Mouse (Mus musculus): Measurements from ENCODE around the gene Adap1.
"Not testable (repeated sequence)": the region's sequence is repeated elsewhere in the genome, so short reads cannot be mapped to it uniquely, and the experiment has no call there.

The Adap1 gene

DNA sequence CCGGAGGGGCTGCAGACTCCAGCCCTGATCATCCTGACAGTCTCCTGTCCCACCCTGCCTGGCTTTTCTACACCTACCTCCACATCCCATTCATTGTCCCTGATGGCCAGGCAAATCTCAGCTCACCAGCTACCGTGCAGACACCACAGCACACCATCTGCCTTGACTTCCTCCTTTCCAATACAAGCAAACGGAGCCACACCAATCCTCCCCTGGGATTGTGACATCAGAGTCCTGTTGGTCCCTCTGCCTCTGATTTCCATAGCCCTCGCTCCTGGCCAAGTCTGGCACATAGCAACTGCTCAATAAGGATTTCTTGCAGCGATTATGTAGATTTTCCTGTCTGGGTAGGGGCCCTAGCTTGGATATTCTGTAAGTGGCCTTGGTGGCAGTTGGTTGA lies 25.7 kb upstream of the Adap1 start, which contains the start of gene Cox19:
Gene Cox19, minus strand, starts transcription at position 285 of the 400 bp plus-strand sequence.
- no peak for DNase-seq (ENCODE audit: low spot score in 2 of 2)

DNA sequence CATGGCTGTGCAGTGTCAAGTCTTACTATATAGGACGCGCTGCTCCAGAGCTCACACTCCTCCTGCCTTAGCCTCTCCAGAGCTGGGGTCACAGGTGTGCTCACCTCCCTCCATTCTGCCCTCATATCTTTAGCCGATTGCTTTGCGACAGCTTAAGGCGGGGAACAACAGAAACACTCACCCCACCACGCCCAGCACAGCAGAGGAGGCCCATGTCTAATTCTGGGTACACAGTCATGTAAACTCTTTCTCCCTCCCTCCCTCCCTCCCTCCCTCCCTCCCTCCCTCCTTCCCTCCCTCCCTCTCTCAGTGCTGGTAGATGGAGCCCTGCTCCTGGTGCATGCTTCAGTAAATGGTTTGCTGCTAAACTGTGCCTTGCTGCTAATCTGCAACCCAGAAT lies 24.3 kb upstream of the Adap1 start:
- no peak for DNase-seq (ENCODE audit: low spot score in 2 of 2)

DNA sequence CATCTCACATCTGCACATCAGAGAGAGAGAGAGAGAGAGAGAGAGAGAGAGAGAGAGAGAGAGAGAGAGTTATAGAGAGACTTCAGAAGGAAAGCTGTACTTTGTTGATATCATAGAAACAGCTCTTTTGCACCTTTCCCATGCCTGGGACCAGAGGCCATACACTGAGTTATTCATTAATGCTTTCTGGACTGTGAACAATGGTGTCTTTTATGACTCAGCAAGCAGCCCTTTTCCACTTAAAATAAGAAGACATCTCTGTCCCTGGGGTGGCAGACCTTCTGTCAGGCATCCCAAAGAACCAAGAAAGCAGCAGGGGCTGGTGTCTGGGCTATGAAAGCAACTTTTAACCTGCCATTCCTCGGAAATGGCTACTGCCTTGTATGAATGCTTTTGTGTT lies 21.8 kb upstream of the Adap1 start:
- DNase-seq (ENCODE audit: low spot score in 2 of 2): no peak

DNA sequence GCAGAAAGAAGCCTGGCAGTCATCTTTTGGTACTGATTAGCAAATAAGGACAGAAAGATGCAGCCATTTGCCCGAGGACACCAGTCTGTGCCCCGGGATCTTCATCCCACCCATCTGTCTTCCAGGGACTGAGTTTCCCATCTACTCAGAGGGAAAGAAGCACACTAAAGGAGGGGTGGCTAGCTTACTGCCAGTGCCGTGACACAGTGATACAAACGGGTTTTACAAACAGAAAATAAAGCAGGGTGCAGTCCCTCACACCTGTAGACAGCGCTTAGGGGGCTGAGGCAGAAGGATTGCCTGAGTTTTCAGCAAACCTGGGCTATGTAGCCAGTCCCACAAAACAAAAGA lies 19.9 kb upstream of the Adap1 start:
- no peak for DNase-seq (ENCODE audit: low spot score in 2 of 2)

DNA sequence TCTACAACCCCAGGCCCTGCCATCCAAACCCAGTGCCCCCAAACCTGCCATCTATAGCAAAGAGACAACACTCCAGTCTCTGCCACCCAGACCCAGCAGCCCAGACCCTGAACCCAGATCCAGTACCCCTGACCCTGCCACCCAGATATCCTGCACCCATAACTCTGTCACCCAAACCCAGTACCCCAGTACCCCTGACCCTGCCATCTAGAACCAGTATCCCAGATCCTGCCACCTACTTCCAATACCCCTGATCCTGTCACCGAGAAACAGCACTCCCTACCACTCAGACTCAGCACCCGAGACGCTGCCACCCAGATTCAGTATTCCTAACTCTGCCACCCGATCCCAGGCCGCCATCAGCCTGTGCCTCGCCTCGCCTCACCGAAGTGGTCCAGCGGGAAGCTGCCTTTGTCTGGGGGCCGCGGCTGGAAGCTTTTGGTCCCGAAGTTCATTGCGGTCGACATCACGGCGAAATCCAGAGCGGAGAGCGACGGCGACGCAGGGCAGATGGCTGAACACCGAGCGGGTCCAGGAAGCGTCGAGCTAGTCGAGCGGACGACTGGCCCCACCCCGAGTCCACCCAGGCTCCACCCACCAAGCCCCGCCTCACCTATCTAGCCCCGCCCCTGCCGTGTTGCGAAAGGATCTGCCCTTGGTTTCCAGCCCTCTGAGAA lies 19.4 kb upstream of the Adap1 start:
- peak; percentile 95 to 98 for DNase-seq (ENCODE audit: low spot score in 2 of 2)

DNA sequence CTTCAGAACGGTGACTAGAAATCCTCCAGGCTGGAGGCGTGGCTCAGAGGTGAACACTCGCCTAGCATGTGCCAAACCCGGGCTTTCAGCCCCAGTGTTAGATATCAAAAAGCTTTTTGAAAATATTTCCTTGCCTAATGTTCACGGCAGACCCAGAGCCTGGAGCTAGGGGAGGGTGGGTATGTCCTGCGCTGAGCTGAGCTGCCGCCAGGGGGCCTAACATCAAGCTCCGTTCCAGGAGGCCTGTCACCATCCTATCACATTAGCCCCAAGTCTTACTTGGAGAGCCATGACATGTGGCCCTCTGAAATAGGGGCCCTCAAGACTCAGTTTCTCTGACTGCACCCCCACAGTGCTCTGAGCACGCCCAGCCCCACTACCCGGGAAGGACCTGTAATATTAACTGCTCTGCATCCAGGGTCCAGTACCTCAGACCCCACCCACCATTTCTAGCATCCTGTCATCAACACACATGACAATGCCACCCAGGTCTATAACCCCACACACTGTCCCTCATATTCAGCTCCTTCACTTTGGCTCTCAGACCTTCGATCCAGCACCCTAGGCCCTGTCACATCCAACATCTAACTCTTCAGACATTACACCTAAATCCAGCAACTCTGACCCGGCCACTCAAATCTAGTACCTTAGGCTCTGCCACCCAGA lies 18.7 kb upstream of the Adap1 start:
- peak in 1 of 2 experiments; percentile 54 for DNase-seq (ENCODE audit: low spot score in 2 of 2)

DNA sequence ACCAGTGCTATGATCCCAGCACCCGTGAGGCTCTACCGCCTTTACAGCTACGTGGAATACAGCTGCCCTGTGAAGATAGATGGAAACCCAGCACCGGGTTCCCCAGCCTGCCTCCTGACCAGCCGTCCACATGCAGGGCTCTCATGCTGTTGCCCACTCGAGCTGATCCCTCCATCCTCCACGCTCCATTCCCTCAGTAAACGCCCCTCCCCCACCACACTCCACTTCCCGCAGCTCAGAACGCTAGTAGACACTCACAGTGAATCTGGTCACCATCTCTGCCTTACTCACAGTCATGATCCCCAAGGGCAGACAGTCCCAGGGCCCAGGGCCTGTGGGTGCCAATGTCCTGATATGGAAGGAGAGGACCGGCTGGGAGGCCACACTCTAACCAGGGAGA lies 13.5 kb upstream of the Adap1 start:
- DNase-seq (ENCODE audit: low spot score in 2 of 2): no peak

DNA sequence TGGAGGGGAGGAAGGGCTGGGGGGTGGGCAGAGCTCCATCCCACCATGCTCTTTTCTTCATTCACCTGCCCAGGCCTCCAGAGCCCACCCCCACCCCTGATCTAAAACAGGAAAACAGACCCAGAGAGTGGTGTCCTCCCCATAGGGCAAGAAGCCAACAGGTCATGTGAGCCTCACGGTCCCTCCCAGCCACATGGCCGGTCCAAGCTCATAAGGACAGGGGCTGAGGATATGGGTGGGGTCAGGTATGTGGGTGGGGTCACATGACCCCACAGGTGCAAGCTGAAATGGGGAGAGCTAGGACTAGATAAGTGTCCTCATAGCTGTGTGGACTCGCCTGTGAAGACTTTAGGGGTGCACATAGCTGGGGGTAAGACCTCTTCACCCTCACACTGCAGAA lies 13.0 kb upstream of the Adap1 start:
- no peak for DNase-seq (ENCODE audit: low spot score in 2 of 2)

DNA sequence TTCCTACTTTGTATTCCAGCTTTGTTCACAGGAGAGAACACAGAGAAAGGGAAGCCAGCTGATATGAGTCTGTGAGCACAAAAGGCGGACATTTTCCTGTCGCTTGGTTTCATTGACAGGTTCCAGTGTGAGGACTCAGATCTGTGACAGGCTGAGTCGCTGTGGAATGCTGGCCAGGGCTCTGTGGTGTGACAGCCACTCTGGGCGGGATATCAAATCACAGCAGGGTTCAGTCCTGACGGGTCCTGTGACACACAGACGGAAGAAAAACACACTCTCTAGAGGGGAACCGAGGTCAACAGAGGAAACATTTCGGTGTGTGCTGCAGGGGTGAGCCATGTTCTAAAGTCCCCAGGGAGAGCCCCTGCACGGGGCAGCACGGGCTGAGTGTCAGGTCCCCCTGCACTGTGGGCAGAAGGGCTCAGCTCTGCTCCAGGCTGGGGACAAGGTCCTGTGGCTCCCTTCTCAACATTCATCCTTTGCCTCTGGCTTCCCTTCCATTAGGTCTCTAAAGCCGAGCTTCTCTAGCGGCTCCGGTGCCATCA lies 12.5 kb upstream of the Adap1 start:
- DNase-seq (ENCODE audit: low spot score in 2 of 2): no peak

DNA sequence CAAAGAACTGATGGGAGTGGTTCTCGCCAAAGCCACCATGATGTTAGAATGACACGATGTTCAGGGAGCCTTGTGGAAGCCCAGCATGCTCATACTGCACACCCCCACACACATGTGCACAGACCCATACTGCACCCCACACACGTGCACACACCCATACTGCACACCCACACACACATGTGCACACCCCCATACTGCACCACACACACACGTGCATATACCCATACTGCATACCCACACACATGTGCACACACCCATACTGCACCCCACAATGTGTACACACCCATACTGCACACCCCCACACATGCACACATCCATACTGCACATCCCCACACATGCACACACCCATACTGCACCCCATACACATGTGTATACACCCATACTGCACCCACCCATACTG lies 10.2 kb upstream of the Adap1 start:
- DNase-seq (ENCODE audit: low spot score in 2 of 2): no peak

DNA sequence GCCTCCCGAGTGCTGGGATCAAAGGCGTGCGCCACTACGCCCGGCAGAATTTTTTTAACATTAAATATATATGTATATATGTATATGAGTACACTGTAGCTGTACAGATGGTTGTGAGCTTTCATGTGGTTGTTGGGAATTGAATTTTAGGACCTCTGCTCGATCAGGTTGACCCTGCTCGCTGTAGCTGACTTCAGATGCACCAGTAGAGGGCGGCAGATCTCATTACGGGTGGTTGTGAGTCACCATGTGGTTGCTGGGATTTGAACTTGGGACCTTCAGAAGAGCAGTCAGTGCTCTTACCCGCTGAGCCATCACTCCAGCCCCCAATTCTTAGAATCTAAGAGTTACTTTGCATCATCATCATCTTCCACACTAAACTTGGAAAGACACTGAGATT lies 9.0 kb upstream of the Adap1 start:
- DNase-seq (ENCODE audit: low spot score in 2 of 2): not testable (repeated sequence)

DNA sequence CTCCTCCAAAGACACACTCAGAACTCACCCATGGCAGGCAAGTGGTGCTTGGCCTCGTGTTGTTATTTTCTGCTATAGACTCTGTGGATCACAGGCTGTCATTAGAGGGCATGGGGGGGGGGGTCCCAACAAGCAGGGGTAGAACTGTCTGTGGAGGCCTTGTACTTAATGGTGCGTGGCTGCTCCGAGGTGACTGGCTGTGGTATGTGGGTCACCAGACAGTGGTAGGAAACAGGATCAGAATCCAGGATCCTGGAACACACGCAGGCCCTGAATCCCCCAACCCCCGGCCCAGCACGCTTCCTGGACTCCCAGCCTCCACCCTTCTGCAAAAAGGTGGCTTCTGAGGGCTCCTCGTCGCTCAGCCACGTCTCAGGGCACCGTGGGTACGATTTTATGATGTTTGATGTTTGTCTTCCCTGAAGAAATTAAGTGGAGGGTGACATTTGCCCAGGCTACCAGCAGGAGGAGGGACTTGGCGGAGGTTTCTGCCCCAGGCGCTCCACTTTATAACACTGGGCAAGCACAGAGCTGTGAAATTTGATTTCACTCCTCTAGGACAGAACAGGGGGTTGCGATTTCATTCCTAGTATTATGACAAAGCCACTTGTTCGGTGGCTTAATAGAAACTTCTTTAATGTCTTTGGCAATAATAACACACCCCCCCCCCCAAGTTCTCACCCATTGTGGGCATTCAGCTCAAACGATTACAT lies 8.0 kb upstream of the Adap1 start:
- DNase-seq (ENCODE audit: low spot score in 2 of 2): no peak

DNA sequence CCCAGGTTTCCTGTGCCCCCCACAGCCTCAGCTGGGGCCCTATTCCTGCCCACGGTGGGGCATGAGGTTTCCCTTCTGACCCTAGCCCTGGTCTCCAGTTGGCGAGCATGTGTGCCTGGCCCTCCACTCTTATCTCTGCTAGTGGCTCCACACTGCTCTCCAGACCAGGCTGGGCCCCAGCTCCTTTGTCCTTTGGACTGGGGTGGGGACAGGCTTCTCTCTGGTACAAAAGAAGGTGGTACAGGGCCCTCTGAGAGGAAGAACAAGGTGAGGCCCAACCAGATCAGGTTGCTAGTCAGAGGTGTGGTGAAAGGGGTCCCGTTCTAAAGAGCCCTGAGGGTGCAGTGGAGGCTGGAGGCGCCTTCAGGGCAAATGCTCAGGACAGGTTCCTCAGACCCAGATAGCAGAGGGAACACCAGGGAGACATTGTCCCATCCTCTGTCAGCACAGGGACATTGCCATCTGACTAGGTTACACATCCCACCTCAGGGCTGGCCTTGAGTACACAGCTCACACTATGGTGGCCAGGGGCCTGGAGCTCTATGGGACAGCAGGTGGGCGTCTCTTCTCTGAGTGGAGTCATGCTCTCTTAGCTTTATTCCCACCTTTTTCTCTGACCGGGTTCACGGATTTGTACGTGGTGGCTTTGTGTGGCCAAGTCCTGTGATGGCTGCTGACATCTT lies 7.3 kb upstream of the Adap1 start:
- DNase-seq (ENCODE audit: low spot score in 2 of 2): no peak

DNA sequence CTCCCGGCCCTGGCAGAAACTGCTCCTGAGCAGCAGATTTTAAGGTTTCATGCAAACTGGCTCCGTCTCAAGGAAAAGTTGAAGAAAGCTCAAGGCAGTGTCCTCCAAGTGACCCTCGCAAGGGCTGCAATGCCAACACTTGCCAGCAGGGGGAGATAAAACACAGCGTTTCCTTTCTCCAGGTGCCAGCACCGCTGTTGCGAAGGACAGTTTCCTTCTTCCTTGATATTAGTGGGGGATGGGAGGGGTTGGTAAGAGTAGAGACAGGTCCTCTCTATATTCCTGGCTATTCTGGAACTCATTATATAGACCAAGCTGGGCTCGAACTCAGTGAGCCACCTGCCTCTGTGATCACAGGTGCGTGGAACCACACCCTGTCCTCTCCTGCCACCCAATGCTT lies 6.3 kb upstream of the Adap1 start:
- peak; percentile 42 to 82 for DNase-seq (ENCODE audit: low spot score in 2 of 2)

DNA sequence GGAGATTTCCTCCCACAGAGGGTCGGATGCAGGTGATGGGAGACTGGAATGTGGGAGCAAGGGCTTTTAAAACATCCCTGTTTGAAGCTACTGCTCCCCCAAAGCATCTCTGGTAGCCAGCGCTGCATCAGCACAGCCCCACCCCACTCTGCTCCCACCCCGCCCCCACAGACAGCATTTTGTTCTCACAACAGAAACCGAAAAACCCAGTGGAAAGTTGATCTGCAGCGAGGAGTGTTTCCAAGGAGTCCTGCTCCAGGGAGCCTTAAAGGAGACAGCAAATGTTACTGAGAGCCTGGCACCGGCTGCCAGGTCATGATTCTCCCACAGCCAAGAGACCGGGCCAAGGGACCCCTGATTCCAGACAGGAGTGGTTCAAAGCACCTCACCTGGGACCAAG lies 5.3 kb upstream of the Adap1 start:
- DNase-seq (ENCODE audit: low spot score in 2 of 2): no peak

DNA sequence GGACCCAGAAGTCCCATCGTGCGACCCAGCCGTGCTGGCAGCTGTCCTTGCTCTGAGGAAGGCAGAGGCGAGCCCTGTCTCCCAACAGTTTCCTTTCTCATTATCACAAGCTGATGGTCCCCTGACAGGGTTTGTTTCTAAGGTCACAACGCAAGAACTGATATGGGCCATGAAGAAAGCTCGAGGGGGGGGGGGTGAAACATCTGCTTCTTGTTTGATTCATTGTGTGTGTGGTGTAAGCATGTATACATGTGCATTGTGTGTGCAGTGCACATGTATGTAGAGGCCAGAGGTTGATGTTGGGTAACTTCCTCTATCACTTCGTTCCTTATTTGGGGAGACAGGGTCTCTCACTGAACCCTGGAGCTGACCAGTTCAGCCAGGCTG lies 2.2 kb upstream of the Adap1 start:
- no peak for DNase-seq (ENCODE audit: low spot score in 2 of 2)

DNA sequence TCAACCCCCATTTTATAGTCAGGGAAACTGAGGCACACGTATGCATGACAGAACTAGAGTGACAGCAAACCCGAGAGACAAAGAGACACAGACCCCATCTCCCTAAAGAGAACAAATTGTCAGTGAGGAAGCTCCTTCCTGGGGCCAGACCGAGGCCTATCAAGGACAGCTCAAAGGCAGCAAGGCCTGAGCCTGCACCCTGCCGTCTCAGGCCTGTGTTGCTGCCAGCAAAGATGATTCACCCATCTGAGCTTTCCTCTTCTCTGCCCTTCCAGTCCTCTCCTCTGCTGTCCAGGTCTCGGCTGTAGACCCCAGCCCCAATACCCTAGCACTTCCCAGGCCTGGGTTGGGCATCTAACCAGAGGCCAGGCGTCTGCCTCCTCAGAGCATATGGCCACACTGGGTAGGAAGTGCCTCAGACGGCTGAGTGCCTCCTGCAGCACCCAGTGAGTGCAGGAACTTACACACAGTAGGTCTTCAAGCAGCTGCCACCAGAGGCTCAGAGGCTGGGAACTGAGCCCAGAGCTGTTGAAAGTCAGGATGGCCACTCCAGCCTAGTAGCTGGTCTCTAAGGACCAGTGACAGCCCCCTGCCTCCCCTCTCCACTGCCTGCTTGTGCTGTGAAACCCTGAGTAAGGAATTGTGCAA lies 1.7 kb upstream of the Adap1 start:
- no peak for DNase-seq (ENCODE audit: low spot score in 2 of 2)

DNA sequence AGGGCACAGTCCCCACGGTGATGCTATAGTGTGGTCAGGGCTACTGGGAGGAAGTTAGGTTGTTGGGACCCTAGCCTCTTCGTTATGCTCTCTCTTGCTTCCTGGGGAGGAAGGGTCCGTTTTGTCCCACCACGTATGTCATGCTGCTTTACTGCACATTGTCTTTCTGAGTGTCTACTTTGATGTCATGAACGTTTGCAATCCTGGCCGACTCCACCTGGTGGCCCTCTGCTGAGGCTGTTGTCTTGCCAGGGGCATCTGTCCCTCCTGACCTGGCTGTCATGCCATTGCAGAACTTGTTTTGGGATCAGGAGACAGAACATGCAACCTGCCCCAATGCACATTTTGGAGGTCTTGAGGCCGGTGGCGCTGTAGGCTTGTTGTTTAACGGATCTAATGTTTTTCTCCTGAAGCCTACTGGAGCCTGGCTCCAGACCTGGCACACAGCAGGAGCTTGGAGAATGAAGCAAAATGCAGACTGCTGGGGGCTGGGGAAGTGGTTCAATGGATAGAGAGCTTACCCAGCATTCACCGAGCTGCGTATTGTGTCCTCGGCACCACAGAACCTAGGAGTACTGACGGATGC lies 782 bp upstream of the Adap1 start:
- no peak for DNase-seq (ENCODE audit: low spot score in 2 of 2)

DNA sequence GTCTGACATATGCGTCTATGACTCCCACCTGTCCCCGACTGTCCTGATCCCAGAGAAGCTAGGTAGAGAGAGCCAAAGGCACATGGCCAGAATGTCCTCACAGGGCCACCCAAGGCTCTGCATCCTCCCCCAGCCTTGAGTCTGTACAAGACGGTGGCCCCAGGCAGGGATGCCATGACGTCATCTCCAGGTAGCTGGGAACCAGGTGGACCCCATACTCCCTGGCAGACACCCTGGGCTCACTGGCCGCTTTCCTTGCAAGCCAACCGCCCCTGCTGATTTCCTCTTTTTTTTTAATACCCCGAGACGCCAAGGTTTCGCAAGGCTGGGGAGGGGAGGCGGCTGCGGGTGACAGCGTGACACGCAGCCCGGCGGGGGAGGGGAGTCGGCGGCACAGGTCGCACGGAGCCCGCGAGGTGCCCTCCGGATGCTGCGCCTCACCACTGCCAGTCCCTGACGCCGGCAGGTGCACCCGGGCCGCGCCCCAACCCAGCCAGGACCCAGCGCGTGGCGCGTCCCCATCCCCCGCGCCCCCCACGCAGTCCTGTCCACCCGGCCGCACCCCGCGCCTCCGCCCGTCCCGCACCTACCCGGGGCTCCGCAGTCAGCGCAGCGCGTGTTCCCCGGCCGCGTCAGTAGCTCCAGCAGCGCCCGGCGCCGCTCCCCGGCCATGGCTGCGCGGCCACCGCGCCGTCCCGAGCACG lies 579 bp downstream of the Adap1 start:
- peak in 1 of 2 experiments; percentile 57 for DNase-seq (ENCODE audit: low spot score in 2 of 2)

DNA sequence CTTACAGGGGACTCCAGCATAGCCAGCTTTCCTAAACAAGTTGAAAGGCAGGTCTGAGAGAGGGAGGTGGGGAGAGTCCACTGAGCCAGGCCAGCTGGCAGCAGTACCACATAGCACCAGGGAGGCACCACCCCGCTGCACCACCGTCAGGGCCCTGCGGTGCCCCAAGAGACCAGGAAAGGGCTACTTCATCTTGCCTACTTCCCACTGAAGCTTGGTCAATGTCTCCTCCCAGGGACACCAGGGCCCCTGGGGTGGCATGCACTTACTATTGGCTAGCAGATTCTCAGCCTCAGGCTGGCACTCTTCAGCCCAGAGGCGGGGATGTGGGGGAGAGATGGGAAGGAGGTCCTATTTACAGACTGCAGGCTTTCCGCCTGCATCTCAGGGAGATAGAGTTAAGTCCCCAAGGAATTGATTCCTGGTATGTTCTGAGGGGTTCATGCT lies 1.4 kb downstream of the Adap1 start:
- DNase-seq (ENCODE audit: low spot score in 2 of 2): no peak

All from urinary bladder, adult 18-20 months (tissue).